Mouse (Mus musculus) midbrain, embryonic 15.5 days (tissue): ENCODE results near the gene Fam3c. TPM values are rescaled to one million over a fixed set of nuclear protein-coding genes. Genes with fewer than 3 reads are reported as not detected.

Experiments used
- ATAC-seq: fragments of 200-750 bp; cut with Nextera tagmentation; replicated peaks from 2 replicates; pipeline ENCODE4 v1.8.0; 2017; ENCODE audit warnings: moderate TSS enrichment
- H3K27ac ChIP-seq: fragments of 300-500 bp; sonication (generic); 2 replicates; pipeline ENCODE4 v1.5.1; 2015; ENCODE audit warnings: mild to moderate bottlenecking, inconsistent platforms
- H3K27me3 ChIP-seq: fragments of 300-500 bp; sonication (generic); replicated peaks from 2 replicates; pipeline ENCODE4 v1.6.1; 2015; ENCODE audit warnings: inconsistent platforms
- H3K36me3 ChIP-seq: fragments of 300-500 bp; sonication (generic); replicated peaks from 2 replicates; pipeline ENCODE4 v1.6.1; 2015; ENCODE audit warnings: inconsistent platforms
- H3K4me1 ChIP-seq: fragments of 300-500 bp; sonication (generic); 2 replicates; pipeline ENCODE4 v1.6.1; 2015; ENCODE audit warnings: inconsistent platforms
- H3K4me2 ChIP-seq: fragments of 300-500 bp; sonication (generic); 2 replicates; pipeline ENCODE4 v1.6.1; 2015; ENCODE audit warnings: inconsistent platforms, mild to moderate bottlenecking, moderate library complexity
- H3K4me3 ChIP-seq: fragments of 300-500 bp; sonication (generic); 2 replicates; pipeline ENCODE4 v1.5.1; 2015; ENCODE audit warnings: mild to moderate bottlenecking, inconsistent platforms
- H3K9ac ChIP-seq: fragments of 300-500 bp; sonication (generic); 2 replicates; pipeline ENCODE4 v1.6.1; 2015; ENCODE audit warnings: mild to moderate bottlenecking, inconsistent platforms
- H3K9me3 ChIP-seq: fragments of 300-500 bp; sonication (generic); 2 replicates; pipeline ENCODE4 v1.6.1; 2016; ENCODE audit warnings: inconsistent platforms
- WGBS: fragments of 180-500 bp; shearing (Covaris S2); methylation state at CpG from one replicate; pipeline ENCODE4 v1.1.7; 2015; ENCODE audit warnings: mixed read lengths; 5-methylcytosine and 5-hydroxymethylcytosine counted together
- polyA plus RNA-seq: library from polyadenylated mRNA; unstranded; fragments of >200 nt; fragmentation: Nextera tagmentation; extraction: Ambion mirVana; gene quantifications from 2 replicates; pipeline ENCODE4 v1.2.1, GENCODE M21; 2015

The Fam3c gene
- polyA plus RNA-seq, 1 experiment from 2014 or later, result 77.8 TPM

GRCm38 (mm10) chr6:22327091-22327490 is 29.0 kb downstream of the Fam3c start:
- H3K9ac ChIP-seq, result no peak overlapping the region
- no peak overlapping the region for H3K4me3 ChIP-seq
- H3K4me1 ChIP-seq, result 0 out of 2 replicates have a peak, but pooled peaks cover 5% of the 10 kb centered on the region
- H3K27me3 ChIP-seq, result no peaks in the 10 kb centered on the region
- no peaks in the 10 kb centered on the region for H3K9me3 ChIP-seq
- no peak overlapping the region for H3K4me2 ChIP-seq
- no peaks in the 10 kb centered on the region for H3K36me3 ChIP-seq
- no peak overlapping the region for H3K27ac ChIP-seq
- ATAC-seq, result no peak
- whole genome bisulfite sequencing, result 56% methylated on average over 4 of the region's 4 CpGs

GRCm38 (mm10) chr6:22326289-22326688 is 29.8 kb downstream of the Fam3c start:
- no peaks in the 10 kb centered on the region for H3K9me3 ChIP-seq
- H3K27me3 ChIP-seq, result no peaks in the 10 kb centered on the region
- no peak overlapping the region for H3K4me3 ChIP-seq
- no peak overlapping the region for H3K9ac ChIP-seq
- no peak overlapping the region for H3K27ac ChIP-seq
- no peak for ATAC-seq
- no peak overlapping the region for H3K4me2 ChIP-seq
- WGBS, result 84% methylated on average over 4 of the region's 4 CpGs
- H3K4me1 ChIP-seq, result 0 out of 2 replicates have a peak, but pooled peaks cover 5% of the 10 kb centered on the region
- H3K36me3 ChIP-seq, result no peaks in the 10 kb centered on the region

GRCm38 (mm10) chr6:22325364-22326072 is 30.5 kb downstream of the Fam3c start:
- H3K9ac ChIP-seq, result no peak overlapping the region
- H3K27ac ChIP-seq, result no peak overlapping the region
- H3K36me3 ChIP-seq, result no peaks in the 10 kb centered on the region
- no peaks in the 10 kb centered on the region for H3K27me3 ChIP-seq
- H3K4me3 ChIP-seq, result no peak overlapping the region
- peak; percentile 70 for ATAC-seq
- 57% methylated on average over 13 of the region's 13 CpGs for WGBS
- 0 out of 2 replicates have a peak, but pooled peaks cover 5% of the 10 kb centered on the region for H3K4me1 ChIP-seq
- no peak overlapping the region for H3K4me2 ChIP-seq
- H3K9me3 ChIP-seq, result no peaks in the 10 kb centered on the region

- no peak overlapping the region for H3K4me2 ChIP-seq
- no peaks in the 10 kb centered on the region for H3K4me1 ChIP-seq
- H3K36me3 ChIP-seq, result no peaks in the 10 kb centered on the region
- no peaks in the 10 kb centered on the region for H3K9me3 ChIP-seq
- H3K27me3 ChIP-seq, result no peaks in the 10 kb centered on the region
- no peak overlapping the region for H3K9ac ChIP-seq
- 71% methylated on average over 14 of the region's 14 CpGs for WGBS
- no peak for ATAC-seq
- no peak overlapping the region for H3K4me3 ChIP-seq
- no peak overlapping the region for H3K27ac ChIP-seq
Measured at GRCm38 (mm10) chr6:22298059-22298458, 58.0 kb downstream of the Fam3c start.

- no peak overlapping the region for H3K4me2 ChIP-seq
- peaks cover 1% of the 10 kb centered on the region; the same call in 1 of the 2 replicates for H3K27me3 ChIP-seq
- no peaks in the 10 kb centered on the region for H3K9me3 ChIP-seq
- WGBS, result 82% methylated on average over 6 of the region's 6 CpGs
- no peak overlapping the region for H3K4me3 ChIP-seq
- H3K4me1 ChIP-seq, result no peaks in the 10 kb centered on the region
- no peak for ATAC-seq
- H3K36me3 ChIP-seq, result no peaks in the 10 kb centered on the region
- no peak overlapping the region for H3K9ac ChIP-seq
- no peak overlapping the region for H3K27ac ChIP-seq
Measured at GRCm38 (mm10) chr6:22297028-22297427, 59.0 kb downstream of the Fam3c start.

- no peak for ATAC-seq
- H3K4me3 ChIP-seq, result no peak overlapping the region
- peaks cover 18% of the 10 kb centered on the region for H3K27me3 ChIP-seq
- H3K4me2 ChIP-seq, result no peak overlapping the region
- no peak overlapping the region for H3K27ac ChIP-seq
- peaks cover 8% of the 10 kb centered on the region for H3K4me1 ChIP-seq
- H3K36me3 ChIP-seq, result no peaks in the 10 kb centered on the region
- no peaks in the 10 kb centered on the region for H3K9me3 ChIP-seq
- 43% methylated on average over 3 of the region's 3 CpGs for WGBS
- no peak overlapping the region for H3K9ac ChIP-seq
Measured at GRCm38 (mm10) chr6:22293922-22294321, 62.1 kb downstream of the Fam3c start.

- no peak overlapping the region for H3K9ac ChIP-seq
- no peak for ATAC-seq
- no peak overlapping the region for H3K4me2 ChIP-seq
- WGBS, result 47% methylated on average over 4 of the region's 4 CpGs
- no peak overlapping the region for H3K27ac ChIP-seq
- no peaks in the 10 kb centered on the region for H3K9me3 ChIP-seq
- peaks cover 35% of the 10 kb centered on the region for H3K27me3 ChIP-seq
- no peak overlapping the region for H3K4me3 ChIP-seq
- H3K4me1 ChIP-seq, result peaks cover 22% of the 10 kb centered on the region
- H3K36me3 ChIP-seq, result no peaks in the 10 kb centered on the region
Measured at GRCm38 (mm10) chr6:22292056-22292455, 64.0 kb downstream of the Fam3c start.

- Histone ChIP-seq H3K36me3 (no peaks in the 10 kb centered on the region), H3K4me2 (no peak overlapping the region), H3K4me1 (peaks cover 22% of the 10 kb centered on the region), H3K9ac (no peak overlapping the region), H3K27me3 (peaks cover 41% of the 10 kb centered on the region), H3K27ac (no peak overlapping the region), H3K9me3 (no peaks in the 10 kb centered on the region), H3K4me3 (no peak overlapping the region)
- ATAC-seq, result no peak
- WGBS, result 88% methylated on average over 8 of the region's 8 CpGs
Measured at GRCm38 (mm10) chr6:22290790-22291189, 65.3 kb downstream of the Fam3c start.

GRCm38 (mm10) chr6:22289461-22290021 is 66.5 kb downstream of the Fam3c start:
- Histone ChIP-seq H3K9ac (no peak overlapping the region), H3K4me2 (peak overlapping the region; percentile 68), H3K36me3 (no peaks in the 10 kb centered on the region), H3K4me3 (peak overlapping the region; percentile 39), H3K4me1 (peaks cover 22% of the 10 kb centered on the region), H3K27me3 (peaks cover 41% of the 10 kb centered on the region), H3K9me3 (no peaks in the 10 kb centered on the region), H3K27ac (no peak overlapping the region)
- no peak for ATAC-seq
- 3% methylated on average over 21 of the region's 21 CpGs for WGBS

GRCm38 (mm10) chr6:22288737-22289460 is 67.1 kb downstream of the Fam3c start:
- Histone ChIP-seq H3K4me1 (peaks cover 22% of the 10 kb centered on the region), H3K4me3 (peak overlapping the region; percentile 39), H3K36me3 (no peaks in the 10 kb centered on the region), H3K9ac (peak overlapping the region; percentile 28; the same call in 1 of the 2 replicates), H3K4me2 (peak overlapping the region; percentile 68), H3K27ac (no peak overlapping the region), H3K27me3 (peaks cover 41% of the 10 kb centered on the region), H3K9me3 (no peaks in the 10 kb centered on the region)
- peak; percentile 89 for ATAC-seq
- WGBS, result under 1% methylated on average over 38 of the region's 38 CpGs

GRCm38 (mm10) chr6:22288004-22288736 is 67.9 kb downstream of the Fam3c start, which contains the start of gene Wnt16:
TSS of gene Wnt16 (plus strand) at chr6:22288227.
- Histone ChIP-seq H3K4me2 (peak within 1 kb of the TSS; percentile 68), H3K9ac (peak within 1 kb of the TSS; percentile 28; the same call in 1 of the 2 replicates), H3K27ac (no peak within 1 kb of the TSS), H3K4me3 (peak within 1 kb of the TSS; percentile 39), H3K27me3 (peaks cover 41% of the 10 kb centered on the region), H3K36me3 (no peaks in the 10 kb centered on the region), H3K4me1 (peaks cover 22% of the 10 kb centered on the region), H3K9me3 (no peaks in the 10 kb centered on the region)
- peak; percentile 72 for ATAC-seq
- 0% methylated on average over 20 of the region's 20 CpGs for WGBS

GRCm38 (mm10) chr6:22282405-22282804 is 73.6 kb downstream of the Fam3c start:
- Histone ChIP-seq H3K27me3 (peaks cover 10% of the 10 kb centered on the region; the same call in 1 of the 2 replicates), H3K4me2 (no peak overlapping the region), H3K27ac (no peak overlapping the region), H3K4me3 (no peak overlapping the region), H3K36me3 (no peaks in the 10 kb centered on the region), H3K9ac (no peak overlapping the region), H3K4me1 (no peaks in the 10 kb centered on the region), H3K9me3 (no peaks in the 10 kb centered on the region)
- no peak for ATAC-seq
- WGBS, result 91% methylated on average over 4 of the region's 4 CpGs
